Mouse (Mus musculus) E14TG2a.4 (cell line): ENCODE results near the gene Maml3.

ENCODE experiments used
- CTCF ChIP-seq: conservative IDR thresholded peaks from 2 replicates; pipeline ENCODE4 v1.5.1; 2014; ENCODE audit warnings: low read length
- NANOG ChIP-seq: IDR thresholded peaks from 2 replicates; pipeline ENCODE4 v1.6.1; 2014; ENCODE audit warnings: borderline replicate concordance, low read length, mixed read lengths

DNA sequence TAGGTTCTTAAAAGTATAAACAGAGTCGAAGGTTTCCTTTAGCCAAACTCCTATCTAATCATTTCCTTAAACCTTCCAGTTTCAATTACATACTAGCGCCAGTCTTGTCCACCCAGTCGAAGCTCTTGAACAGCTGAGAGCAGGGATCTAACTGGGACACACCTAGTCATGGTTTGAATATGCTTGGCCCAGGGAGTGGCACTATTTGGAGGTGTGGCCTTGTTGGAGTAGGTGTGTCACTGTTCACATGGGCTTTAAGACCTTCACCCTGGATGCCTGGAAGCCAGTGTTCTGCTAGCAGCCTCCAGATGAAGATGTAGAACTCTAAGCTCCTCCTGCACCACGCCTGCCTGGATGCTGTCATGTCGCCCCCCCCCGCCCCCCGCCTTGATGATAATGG is 244.4 kb downstream of the Maml3 start:
- TF ChIP-seq CTCF, result no peak
- TF ChIP-seq NANOG, result no peak
